Mouse (Mus musculus) neural tube, embryonic 10.5 days (tissue): ENCODE data around the gene Fam120b.
A peak's percentile ranks its signal among the peaks of the same experiment; 100 is the strongest.

Experiments used
- DNase-seq: peaks from one replicate; pipeline ENCODE4 v3.0.0-alpha.2; 2017; ENCODE audit warnings: low spot score; ENCODE audit errors: extremely low spot score

Fam120b gene

DNA sequence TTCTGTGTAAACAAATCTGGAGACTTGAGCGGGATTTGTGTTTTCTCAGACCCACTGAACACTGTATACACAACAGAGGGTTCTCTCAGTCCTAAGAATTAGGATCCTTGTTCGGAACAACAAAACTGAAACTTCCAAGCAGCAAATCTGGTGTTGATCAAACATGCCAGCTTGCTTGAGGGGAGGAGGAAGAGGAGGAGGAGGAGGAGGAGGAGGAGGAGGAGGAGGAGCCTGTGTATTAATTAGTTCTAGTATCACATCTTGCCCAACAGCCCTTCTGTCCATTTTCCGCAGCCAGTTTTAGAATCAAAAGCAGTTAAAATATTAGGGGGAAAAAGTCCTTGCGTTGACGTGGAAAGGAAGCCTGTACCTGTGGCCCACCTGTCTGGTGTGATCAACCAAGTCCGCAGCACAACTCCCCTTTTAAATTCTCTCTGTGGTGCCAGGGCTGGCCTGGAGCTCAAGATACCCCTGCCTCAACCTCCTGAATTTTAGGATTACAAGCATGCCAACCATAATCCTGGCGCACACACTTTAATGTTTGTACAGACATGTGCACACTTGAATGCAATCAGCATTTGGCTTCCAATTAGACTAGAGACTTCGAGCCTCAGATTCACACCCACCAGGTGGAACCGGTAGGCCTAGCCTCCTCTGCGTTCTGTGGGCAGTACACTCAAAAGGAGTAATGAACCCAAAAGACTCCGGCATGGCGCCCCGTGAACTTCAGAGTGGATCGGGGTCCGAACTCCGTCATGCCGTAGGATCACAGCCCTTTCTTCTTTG is 16.1 kb upstream of the Fam120b start:
- no peak for DNase-seq

DNA sequence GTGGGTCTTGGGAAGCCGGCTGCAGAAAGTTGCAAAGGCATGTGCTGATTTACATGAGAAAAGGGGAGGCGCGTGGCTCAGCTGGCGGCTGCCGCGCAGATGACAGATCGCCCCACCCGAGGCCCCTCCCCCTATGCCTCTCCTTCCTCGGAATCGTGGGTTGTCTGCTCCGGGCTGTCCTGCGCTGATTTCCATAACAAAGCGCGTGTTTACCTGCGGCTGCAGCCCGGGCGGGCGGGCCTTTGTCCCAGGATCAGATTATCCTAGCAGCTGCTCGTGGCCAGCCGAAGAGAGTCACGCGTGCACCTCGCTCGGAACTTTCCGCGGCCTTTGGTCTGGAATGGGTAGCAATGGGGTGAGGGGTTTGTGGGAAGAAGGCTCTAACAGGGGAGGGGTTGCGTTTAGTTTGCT is 15.4 kb upstream of the Fam120b start:
- DNase-seq = peak; percentile 82

DNA sequence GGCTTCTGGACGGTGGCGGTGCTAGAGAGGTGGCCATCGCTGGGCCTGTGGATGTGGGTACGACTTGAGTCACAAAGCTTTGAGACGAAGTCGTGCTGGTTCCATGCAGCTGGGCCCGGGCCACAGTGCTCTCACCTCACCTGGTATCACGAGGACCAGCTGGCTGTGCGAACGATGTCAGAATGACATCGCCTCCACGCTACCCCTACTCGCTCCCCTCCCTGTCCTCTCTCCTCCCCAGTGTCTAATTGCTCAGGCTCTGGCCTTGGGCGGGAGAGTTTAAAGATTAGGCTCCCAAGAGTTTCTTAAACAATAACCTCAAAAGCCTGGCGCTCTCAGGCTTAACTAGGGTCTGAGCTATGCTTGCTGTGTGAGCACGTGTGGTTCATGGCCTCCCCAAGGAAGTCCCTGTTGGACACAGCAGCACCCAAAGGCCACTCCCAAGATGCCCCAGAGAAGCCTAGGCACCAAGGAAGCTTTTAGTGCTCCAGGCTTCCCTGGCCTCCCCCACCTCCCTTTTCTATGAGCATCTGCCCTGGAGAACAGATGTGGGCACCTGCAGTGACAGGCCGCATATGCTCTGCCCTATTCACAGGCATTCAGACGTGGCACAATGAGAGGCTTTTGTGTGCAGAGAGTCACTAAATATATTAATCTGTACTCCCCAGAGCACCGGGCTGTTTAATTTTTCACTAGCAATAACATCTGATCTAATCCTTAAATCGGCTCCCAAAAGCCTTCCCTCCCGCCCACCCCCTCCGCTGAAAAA is 14.7 kb upstream of the Fam120b start:
- DNase-seq = peak; percentile 53

DNA sequence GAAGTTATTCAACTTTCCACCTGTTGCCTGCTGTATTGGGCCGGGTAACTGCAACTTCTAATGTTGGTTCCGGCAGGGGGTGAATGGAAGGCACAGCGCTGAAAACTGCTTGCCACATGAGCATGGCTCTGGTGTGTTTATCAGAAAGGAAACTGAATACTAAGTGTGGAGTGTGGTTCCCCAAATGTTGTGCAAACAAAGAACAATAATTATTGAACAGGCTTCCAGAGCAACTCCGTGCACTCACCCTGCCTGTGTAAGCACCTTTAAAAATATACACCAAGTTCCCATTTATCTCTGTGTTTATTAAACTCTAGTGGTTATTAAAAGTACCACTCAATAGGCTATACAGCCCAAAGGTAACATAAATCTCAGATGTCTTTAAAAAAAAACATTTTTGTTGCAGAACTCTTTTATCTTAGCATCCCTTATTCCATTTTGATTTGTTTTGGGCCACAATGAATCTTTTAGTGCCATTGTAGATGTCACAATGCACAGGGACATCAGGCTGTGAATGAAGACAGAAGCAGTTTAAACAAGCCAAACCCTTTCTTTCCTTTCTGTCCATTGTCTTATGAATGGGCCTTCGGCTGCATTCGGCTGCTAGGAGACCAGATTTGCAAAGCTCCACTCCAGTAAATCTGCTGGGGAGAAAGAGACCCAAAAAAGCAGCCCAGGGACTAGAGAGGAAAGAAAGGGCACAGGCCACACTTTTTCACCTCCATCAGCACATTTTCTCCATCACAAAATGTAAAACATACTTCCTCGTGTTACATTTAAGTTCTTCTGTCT is 13.9 kb upstream of the Fam120b start:
- DNase-seq = peak; percentile 42

DNA sequence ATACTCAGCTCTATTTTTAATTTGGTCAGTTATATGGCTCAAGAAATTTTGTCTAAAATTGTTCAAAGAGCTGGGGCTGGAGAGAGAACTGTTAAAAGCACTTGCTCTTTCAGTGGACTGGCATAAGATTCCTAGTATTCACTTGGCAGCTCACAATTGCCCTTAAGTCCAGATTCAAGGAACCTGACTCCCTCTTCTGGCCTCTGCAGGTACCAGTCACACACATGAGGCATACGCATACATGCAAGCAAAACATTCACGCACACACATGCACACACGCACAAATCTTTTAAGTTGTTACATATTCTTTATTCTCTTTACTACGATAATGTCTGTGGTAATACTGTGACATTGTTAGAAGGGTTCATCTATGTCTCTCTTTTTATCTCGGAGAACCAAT is 12.6 kb upstream of the Fam120b start:
- no peak for DNase-seq

DNA sequence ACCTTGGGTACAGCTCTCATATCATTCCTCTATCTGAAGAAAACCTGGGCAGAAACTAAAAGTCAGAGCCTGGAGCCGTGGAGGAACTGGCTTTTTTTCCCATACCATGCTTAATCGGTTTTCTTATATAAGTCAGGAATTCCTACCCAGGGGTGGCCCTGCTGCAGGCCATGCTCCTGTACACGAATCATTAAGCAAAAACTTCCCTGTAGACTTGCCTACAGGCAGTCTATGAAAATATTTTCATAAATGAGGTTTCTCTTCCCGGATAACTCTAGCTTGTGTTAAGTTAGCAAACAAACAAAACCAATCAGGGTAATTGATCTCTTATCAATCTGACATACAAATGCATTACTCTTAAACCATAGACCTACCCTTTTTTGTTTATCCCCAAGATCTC is 7.1 kb upstream of the Fam120b start:
- no peak for DNase-seq

DNA sequence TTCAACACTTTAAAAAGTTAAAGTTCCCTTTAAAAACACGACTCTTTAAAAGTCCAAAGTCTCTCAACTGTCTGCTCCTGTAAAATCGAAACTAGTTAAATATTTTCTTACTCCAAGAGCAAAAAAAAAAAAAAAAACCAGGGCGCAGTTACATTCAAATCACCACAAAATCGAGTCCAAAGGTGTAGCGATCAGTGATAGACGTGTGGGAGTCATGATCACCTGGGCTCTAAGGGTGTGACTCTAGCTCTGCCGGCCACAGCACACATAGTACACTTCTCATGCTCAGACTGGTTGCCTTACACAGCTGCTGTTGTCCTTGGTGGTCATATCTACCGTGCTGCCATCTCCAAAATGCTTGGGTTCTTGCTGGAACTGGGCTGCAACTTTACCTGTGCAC is 6.6 kb upstream of the Fam120b start:
- DNase-seq = no peak

DNA sequence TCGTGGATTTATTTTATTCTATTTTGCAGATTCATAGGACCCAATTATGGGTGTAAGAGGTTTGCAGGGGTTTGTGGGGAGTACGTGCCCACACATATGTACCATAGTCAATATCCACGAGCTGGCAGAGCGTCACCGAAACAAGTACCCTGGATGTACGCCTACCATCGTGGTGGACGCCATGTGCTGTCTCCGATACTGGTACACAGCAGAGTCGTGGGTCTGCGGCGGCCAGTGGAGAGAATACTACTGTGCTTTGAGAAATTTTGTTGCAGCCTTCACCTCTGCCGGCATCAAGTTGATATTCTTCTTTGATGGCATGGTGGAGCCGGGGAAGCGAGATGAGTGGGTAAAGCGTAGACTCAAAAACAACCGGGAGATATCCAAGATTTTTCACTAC is 5.7 kb downstream of the Fam120b start:
- no peak for DNase-seq

DNA sequence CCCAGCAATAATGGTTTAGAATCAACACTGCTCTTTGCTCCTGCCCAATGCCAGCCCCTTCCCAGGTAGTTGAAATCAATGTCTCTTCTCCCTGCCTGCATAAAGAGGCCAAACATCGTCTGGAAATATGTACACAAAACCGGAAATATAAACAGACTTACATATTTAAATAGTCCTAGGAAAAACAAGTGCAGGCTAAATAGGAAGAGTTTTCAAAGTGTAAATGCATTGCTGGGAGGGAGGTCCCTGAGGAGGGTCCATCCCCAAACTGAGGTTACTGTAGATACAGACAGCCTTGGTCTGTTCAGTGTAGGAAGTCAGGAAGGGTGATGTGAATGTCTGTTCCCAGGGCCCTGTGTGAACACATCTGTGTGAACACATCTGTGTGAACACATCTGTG is 10.6 kb downstream of the Fam120b start:
- DNase-seq = no peak

DNA sequence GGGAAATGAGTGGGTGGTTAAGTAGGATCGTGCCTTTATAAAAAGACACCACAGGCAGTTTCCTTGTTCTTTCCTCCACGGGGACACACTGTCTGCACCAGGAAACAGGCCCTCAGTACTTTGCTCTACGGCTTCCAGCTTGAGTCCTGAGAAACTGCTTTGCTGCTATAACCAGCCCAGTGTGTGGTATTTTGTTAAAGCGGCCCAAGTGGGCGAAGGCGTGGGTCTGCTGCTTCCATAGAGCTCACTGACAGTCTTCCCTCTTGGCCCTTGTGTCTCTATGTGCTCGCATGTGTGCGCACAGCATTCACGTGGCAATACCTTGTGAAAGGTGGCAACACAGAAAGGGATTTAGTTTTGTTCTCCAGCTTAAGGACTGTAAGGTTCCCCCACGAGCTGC is 13.3 kb downstream of the Fam120b start:
- no peak for DNase-seq

DNA sequence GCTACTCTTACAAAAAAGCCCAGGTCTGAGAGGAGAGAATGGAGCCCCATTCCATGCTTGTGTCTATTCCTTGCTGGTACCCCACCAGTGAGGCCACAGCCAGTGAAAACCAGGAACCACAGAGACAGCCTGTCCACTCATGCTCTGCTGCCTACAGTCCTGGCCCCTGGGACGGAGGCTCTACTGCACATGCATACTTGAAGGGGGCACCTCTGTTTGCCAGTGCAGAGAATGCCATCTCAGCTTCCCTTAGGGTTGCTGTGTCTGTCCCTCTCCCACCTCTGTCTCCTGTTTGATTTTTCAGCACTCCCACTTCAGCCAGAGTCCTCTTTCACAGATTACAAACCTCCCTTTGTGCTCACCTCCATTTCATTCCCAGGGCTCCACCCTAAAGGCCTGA is 14.9 kb downstream of the Fam120b start:
- no peak for DNase-seq

DNA sequence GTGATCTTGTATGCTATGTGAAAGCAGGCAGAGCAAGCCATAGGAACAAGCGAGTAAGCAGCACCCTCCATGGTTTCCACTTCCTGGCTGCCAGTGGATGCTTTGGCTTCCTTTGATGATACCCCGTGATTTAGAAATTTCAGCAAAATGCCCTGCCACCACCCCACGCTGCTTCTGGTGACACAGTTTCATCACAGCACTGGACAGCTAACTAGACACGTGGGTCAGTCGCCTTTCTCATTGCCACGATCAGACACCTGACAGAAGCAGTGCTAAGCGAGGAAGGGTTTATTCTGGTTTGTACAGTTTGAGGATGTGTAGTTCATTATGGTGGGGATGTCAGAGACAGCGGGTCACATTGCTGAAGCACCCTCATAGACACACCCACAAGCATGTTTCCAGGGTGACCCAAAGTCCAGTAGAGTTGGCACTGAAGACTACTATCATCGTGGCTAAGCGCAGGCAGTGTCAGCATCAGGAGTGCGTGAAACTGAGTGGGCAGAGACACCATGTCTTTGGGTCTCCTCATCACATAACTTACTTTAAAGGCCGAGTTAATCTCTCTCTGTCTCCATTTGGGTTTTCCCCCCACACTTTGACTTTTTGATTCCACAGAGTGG is 20.7 kb downstream of the Fam120b start:
- no peak for DNase-seq

DNA sequence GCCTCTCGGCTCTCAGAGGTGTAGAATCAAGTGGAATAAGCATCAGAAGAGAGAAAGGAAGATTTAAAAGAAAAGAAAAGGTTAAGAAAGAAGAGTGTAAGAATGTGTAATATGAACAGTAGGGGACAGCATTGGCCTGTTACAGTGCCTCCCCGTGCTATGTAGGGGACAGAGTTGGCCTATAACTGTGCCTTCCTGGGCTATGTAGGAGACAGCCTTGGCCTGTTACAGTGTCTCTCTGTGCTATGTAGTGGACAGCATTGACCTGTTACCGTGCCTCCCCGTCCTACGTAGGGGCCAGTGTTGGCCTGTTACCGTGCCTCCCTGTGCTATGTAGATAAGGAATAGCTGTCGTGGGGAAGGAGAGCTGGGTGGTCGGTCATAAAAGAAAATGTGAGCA is 23.5 kb downstream of the Fam120b start:
- no peak for DNase-seq

DNA sequence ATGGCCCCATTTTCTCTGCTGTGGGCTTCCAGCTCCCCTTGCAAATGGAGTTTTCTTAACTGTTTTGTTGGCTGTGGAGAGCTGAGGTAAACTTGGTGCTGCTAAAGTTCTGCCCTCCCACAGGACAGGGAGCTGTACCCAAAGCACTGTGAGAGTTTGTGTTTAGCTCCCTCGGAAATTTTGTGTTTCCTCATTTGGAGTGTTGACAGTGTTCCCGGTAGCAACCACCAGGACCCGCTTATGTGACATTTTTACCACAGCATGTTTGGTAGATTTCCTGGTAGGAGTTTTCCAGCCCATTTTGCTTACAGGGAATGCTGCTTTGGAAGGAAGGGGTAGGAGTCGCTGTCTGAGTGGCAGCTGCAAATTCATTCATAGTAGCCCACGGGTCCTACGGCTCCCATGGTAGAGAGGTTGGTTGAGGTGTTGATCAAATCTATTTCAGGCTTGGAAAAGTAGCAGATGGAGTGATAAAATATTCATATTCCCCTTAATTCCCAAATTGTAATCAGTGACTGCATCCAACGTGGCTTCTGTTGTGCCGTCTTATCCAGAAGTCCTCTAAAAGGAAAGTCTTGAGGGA is 24.1 kb downstream of the Fam120b start:
- no peak for DNase-seq

DNA sequence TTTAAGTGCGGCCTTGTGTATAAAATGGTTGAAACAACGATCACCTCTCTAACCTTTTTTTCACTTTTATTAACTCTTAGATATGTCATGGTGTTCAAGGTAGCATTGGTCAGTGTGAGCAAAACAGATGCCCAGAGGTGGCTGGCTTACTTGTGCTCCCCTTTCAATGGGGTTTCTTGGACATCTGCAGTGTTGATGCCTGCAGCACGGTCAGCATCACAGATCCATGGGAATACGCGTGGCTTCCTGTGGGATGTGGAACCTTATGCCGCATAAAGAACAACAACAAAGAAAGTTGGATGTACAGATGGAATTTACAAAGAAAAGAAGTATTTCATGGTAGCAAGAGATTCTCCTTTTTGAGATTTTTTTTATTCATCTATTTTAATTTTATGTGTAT is 25.4 kb downstream of the Fam120b start:
- no peak for DNase-seq

DNA sequence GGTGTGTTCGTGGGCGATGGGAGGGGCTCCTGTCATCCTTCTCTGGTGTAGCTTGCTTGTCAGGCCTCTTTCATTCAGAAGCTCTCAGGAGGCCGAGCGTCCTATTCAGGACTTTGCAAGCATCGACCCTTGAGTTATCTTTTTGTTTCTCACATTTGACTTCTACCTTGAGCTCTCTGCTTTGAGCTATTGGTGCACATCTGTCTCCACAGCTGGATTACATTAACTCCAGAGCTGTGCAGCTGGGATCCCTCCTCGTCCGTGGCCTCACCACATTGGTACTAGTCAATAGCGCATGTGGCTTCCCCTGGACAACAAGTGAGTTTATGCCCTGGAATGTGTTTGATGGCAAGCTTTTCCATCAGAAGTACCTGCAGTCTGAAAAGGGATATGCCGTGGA is 26.7 kb downstream of the Fam120b start:
- DNase-seq = no peak

DNA sequence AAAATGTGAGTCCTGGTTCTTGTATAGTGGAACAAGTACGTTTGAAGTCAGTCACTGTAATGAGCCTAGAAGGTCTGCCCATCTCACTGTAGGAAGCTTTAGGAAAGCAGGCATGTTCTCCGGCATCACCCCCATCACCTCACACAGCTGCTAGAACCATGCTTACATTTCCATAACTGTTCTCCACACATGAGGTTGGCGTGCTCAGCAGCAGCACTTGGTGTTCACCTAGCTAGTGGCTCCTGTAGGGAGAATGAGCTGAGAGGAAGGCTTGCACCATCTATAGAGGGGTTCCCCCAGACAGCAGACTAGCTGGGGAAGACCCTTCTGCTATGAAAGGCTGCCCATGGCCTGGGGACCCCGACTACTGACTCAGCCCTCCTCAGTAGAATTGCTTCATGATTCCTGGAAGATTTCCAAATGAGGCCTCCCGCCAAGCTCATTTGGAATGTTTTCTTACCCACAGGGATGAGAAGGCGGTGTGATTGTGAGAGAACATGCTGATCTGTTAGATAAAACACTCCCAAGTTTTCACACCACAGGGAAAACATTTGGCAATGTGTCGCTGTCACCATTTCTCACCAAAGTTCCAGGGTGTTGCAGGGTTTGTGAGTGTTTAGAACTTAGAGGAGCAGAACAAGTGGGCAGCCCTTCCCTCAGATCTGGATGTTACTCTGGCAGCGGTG is 27.2 kb downstream of the Fam120b start:
- no peak for DNase-seq

DNA sequence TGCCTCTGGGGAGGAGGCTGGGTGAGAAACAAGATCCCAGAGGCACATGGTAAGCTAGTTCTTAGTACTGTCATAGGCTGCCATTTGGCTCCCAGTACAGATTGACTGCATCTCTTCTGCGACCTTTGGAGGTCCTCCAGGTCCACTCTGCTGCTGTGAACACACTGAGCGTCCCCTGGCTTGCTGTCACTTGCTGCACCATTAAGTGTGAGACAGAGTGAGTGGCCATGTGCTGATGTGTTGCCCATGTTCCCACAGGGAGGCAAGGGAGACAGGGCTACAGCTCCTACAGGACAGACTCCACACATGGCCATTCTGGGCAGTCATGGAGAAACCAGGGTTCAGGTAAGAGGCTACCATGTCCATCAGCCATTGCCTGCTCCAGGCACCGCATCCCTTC is 29.9 kb downstream of the Fam120b start:
- no peak for DNase-seq

DNA sequence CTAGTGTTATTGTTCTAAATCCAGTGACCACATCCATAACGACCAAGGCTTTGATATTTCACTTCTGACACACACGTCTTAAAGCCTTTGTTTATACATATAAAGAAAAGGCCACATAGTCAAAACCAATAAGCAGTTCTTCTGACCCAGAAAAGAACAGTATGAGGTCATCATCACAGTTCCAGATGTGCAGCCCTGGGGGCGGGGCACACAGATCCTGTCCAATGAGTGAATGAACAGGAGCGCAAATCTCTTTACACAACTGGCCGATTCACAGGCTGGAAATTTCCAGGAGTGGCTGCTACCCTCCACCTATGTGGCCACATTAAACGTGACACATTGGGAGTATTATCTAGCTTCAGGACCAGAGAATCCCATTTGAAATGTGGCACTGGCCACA is 33.4 kb downstream of the Fam120b start:
- no peak for DNase-seq

DNA sequence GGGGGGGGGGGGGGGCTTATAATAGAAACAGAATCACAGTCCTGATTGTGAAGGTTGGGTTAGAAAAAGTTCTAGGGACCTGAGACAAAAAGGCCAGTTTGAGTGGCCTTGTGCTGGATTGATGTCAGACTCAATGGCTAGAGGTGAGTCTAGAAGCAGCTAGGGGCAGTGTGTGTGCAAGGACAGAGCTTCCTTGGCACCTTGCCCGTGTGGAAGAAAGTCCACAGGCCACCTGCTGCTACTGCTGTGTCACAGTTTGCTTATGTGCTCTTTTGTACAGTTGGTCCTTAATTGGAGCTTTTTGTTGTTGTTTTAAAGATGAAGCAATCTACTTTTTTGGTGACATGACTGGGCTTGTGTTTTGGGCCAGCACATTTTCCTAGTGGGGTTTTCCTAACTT is 33.9 kb downstream of the Fam120b start:
- DNase-seq = no peak

DNA sequence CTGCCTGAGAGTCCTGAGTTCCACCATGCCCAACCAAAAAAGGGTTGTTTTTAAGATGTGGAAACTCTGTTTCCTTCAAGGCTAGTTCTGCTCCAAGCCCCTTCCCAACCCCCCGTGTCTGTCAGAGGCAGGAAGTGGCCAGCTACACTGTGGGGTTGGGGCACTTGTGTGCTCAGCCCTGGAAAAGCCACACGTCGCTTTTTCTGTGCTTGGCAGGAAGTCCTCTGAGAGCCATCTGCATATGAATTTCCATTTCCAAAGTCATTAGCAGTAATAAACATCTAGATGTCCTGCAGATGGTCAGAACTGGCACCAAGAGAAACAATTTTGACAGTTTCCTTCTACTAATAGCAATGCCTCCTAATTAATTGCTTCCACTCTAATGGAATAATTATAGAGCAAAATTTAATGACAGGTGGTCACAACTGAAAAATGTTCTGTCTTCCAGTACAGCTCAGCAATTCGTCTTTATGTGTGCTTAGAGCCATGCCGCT is 35.1 kb downstream of the Fam120b start:
- no peak for DNase-seq
